ENCODE assay signal across 22 mouse cellular contexts in genomic region chr5:53384026-53384425, GRCm38 (mm10).
DNase-seq lines count a peak whose midpoint lies in the region; ATAC-seq and TF ChIP-seq lines count a peak whose summit lies in the region.
"Had no signal": no experiment of that assay in that cellular context is flagged by ENCODE, and none has a peak within 500 bp of the region (broad histone marks: within the 10 kb centered on the region; RNA-seq: fewer than 3 reads in every experiment).

No protein-coding gene starts in this region.

- TF ChIP-seq CTCF in bone marrow macrophage, adult 2 months (IDR thresholded peaks at IDR 0.05; ENCODE audit: low read depth, low read length) = no peak

- no peaks in the 10 kb centered on the region for H3K36me3 ChIP-seq in macrophage (ENCODE audit: inconsistent target)
- H3K36me3 ChIP-seq: embryonic facial prominence, embryonic 13.5 days; embryonic facial prominence, embryonic 15.5 days; forebrain, embryonic 10.5 days; forebrain, embryonic 12.5 days; G1E had no signal

- H3K4me3 ChIP-seq in bone marrow macrophage, adult 2 months (ENCODE audit: insufficient read depth, low read length) = no peak overlapping the region
- H3K4me3 ChIP-seq in macrophage (ENCODE audit: inconsistent target) = no peak overlapping the region
- H3K4me3 ChIP-seq: embryonic facial prominence, embryonic 13.5 days; embryonic facial prominence, embryonic 15.5 days; erythroblast, embryonic 14.5 days; forebrain, embryonic 10.5 days; forebrain, embryonic 12.5 days had no signal

- H3K27ac ChIP-seq in bone marrow macrophage, adult 2 months (ENCODE audit: insufficient read depth, low read depth, low read length) = peak overlapping the region; percentile 91
- H3K27ac ChIP-seq in macrophage = peak overlapping the region; percentile 92
- H3K27ac ChIP-seq: embryonic facial prominence, embryonic 13.5 days; embryonic facial prominence, embryonic 15.5 days; forebrain, embryonic 10.5 days; forebrain, embryonic 12.5 days had no signal

- 96% methylated on average over 7 of the region's 7 CpGs for WGBS in macrophage (ENCODE audit: missing documents)

- ATAC-seq in CD4-positive, CD25-positive, alpha-beta regulatory T cell, adult 4 months = no peak
- ATAC-seq: activated CD4-positive, CD25-positive, alpha-beta regulatory T cell, adult 4 months; forebrain, embryonic 14.5 days; forebrain, embryonic 16.5 days; Patski had no signal

- TF ChIP-seq POLR2A in bone marrow macrophage, adult 2 months (IDR thresholded peaks at IDR 0.05; ENCODE audit: borderline replicate concordance, low read depth, low read length) = no peak

- peak; percentile 39 to 52 for DNase-seq in cerebellum, postnatal 14 days
- no peak for DNase-seq in cerebellum, adult 9-11 months
- DNase-seq: adrenal gland, adult 8-10 months; adrenal gland, postnatal 14 days; adrenal gland, postnatal 36 days; cerebellum, adult 11 months; cerebellum, adult 18-20 months; cerebellum, adult 8-10 months; embryo, embryonic 11 days had no signal

- H3K4me1 ChIP-seq in bone marrow macrophage, adult 2 months (ENCODE audit: control insufficient read depth, insufficient read depth, low read length) = peaks cover 75% of the 10 kb centered on the region
- H3K4me1 ChIP-seq: forebrain, embryonic 10.5 days; forebrain, embryonic 12.5 days had no signal

- no peaks in the 10 kb centered on the region for H3K79me2 ChIP-seq in macrophage (ENCODE audit: inconsistent target)
